Mouse (Mus musculus) erythroblast, embryonic 14.5 days (primary cell): ENCODE measurements around the gene Tiam2.

Experiments used
- GATA1 ChIP-seq: IDR thresholded peaks from 2 replicates; pipeline ENCODE4 v1.6.1; 2012; ENCODE audit warnings: low read length, inconsistent platforms, mixed read lengths
- TAL1 ChIP-seq: IDR thresholded peaks from 3 replicates; pipeline ENCODE4 v1.6.1; 2012; ENCODE audit warnings: low read length, inconsistent platforms, mixed read lengths

DNA sequence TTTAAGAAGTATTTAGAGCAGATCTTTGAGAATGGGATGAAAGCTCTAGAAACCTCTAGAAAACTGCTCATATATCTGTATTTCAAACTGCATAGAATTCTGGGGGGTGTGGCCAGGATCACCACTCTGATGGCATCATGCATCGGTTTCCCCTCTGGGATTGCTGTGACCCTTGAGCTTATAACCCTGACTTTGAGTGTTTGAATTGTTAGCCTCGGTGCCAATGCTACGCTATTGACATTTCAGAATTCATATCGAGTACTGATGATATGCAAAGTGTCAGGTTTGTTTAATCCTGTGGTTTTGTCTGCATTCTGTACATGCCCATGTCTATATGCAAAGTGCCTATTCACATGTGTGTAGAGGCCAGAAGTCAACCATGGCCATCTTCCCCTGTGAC lies 160.8 kb downstream of the Tiam2 start:
- TF ChIP-seq GATA1 (no peak), TAL1 (no peak)
